11 mouse cellular contexts compared by ENCODE assay signal in the genomic region with DNA sequence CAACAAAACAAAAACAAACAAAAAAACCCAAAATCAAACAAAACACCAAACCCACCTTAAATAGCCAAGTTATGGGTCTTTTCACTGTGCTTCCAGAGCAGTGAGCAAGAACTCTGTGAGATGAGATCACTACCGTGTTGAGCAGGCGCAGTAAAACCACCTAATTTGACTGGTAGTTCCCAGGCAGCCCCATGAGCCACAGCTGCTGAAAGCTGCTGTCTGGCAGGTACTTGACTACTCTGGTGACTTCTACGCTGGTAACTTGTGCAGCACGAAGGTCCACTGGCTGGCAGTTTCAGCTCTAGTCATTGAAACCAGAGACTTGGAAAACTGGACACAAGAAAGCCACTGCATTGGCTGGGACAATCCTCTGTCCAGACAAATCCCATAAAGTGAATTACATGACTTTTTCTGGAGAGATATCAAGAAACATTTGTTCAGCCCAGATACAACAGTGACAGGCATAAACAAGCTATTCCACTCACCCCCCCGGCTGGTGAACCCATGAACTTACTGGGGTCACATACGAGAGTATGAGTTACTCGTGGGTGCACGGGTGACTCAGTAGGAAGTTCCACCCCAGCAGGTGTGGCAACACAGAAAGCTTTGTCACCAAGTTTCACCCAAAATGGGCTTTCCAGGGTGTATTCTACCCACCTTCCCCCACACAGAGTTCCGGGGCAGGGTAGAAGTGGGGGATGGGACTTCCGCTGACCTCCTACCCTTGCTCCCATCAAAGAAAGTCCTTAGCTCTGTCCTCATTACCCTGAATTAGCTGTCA. TPM values are rescaled to one million over a fixed set of nuclear protein-coding genes. Genes with fewer than 3 reads are reported as not detected.
DNase-seq lines count a peak whose midpoint lies in the region; ATAC-seq and TF ChIP-seq lines count a peak whose summit lies in the region.
"Had no signal": no experiment of that assay in that cellular context is flagged by ENCODE, and none has a peak within 500 bp of the region (broad histone marks: within the 10 kb centered on the region; RNA-seq: fewer than 3 reads in every experiment).

No protein-coding gene starts in this region.

- peak; percentile 93 for DNase-seq in A20 (ENCODE audit: low read depth, low spot score)
- DNase-seq in CD4-positive helper T cell, adult 2 months (ENCODE audit: low read depth, low spot score) = peak; percentile 82
- peak; percentile 77 to 86 for DNase-seq in spleen, adult 2 months (ENCODE audit: low read depth in 1 of 2, low spot score in 2 of 2)
- no peak for DNase-seq in ovary, postnatal 14 days (ENCODE audit: low spot score)
- no peak for DNase-seq in kidney, postnatal 36 days
- DNase-seq: adrenal gland, postnatal 10 days; cerebellum, postnatal 14 days had no signal

- 0 out of 2 replicates have a peak, but pooled peaks have one; percentile 12 for ATAC-seq in common myeloid progenitor, adult 5-6 weeks (replicated peaks; ENCODE audit: low read depth, poor library complexity, severe bottlenecking)
- no peak for ATAC-seq in heart, embryonic 11.5 days (replicated peaks; ENCODE audit: insufficient number of reproducible peaks, low FRiP score, low TSS enrichment)

- H3K4me1 ChIP-seq in spleen, adult 2 months (ENCODE audit: control insufficient read depth, insufficient read depth, insufficient read length) = peaks cover 10% of the 10 kb centered on the region; the same call in 1 of the 2 replicates
- H3K4me1 ChIP-seq in heart, embryonic 11.5 days (ENCODE audit: control insufficient read depth, insufficient read depth, low read length) = no peaks in the 10 kb centered on the region

- H3K27me3 ChIP-seq in spleen, adult 2 months (ENCODE audit: control insufficient read depth, insufficient read depth, low read length) = no peaks in the 10 kb centered on the region
- H3K27me3 ChIP-seq in heart, embryonic 11.5 days (ENCODE audit: control insufficient read depth, insufficient read depth, low read length) = no peaks in the 10 kb centered on the region

- WGBS in spleen, adult 2 months = 10% methylated on average over 10 of the region's 10 CpGs
- 60% methylated on average over 10 of the region's 10 CpGs for WGBS in heart, embryonic 11.5 days (ENCODE audit: insufficient replicate concordance)

- no peak overlapping the region for H3K4me2 ChIP-seq in heart, embryonic 11.5 days

- peak; percentile 45 for TF ChIP-seq POLR2A in spleen, adult 2 months (IDR thresholded peaks at IDR 0.05; ENCODE audit: low read depth, low read length)

- no peaks in the 10 kb centered on the region; the same call in 1 of the 2 replicates for H3K9me3 ChIP-seq in heart, embryonic 11.5 days (replicated peaks; ENCODE audit: control insufficient read depth, low read length)

- H3K27ac ChIP-seq in spleen, adult 2 months (ENCODE audit: insufficient read depth, low read length) = peak overlapping the region; percentile 81
- no peak overlapping the region for H3K27ac ChIP-seq in heart, embryonic 11.5 days (ENCODE audit: low read depth, low read length)
- H3K27ac ChIP-seq: heart, adult 2 months; liver, embryonic 14.5 days had no signal

- no peak overlapping the region for H3K9ac ChIP-seq in heart, embryonic 11.5 days (ENCODE audit: low read depth, low read length)
- H3K9ac ChIP-seq: liver, embryonic 14.5 days had no signal

- H3K4me3 ChIP-seq in spleen, adult 2 months (ENCODE audit: extremely low read depth, insufficient read depth, insufficient read length) = no peak overlapping the region
- no peak overlapping the region for H3K4me3 ChIP-seq in heart, embryonic 11.5 days (ENCODE audit: low read depth, low read length)
- H3K4me3 ChIP-seq: heart, adult 2 months had no signal

- TF ChIP-seq CTCF in spleen, adult 2 months (IDR thresholded peaks at IDR 0.05; ENCODE audit: extremely low read depth, insufficient read depth, insufficient read length, insufficient replicate concordance) = no peak

- H3K36me3 ChIP-seq in spleen, adult 2 months (ENCODE audit: control insufficient read depth, insufficient read depth, low read length) = no peaks in the 10 kb centered on the region
- H3K36me3 ChIP-seq in heart, embryonic 11.5 days (ENCODE audit: control insufficient read depth, insufficient read depth, low read length) = no peaks in the 10 kb centered on the region

RNA-seq across cellular contexts. Expression of a gene that starts 47.0 kb away (rescaled TPM):
- 34.2 and 39.1 TPM in 2 replicates for total RNA-seq in common myeloid progenitor, adult 5-6 weeks (2017)
- 13.6 and 17.0 TPM in 2 replicates for polyA plus RNA-seq in spleen, adult 2 months (2012; rRNA removed)
- 17.3 and 17.7 TPM in 2 replicates for polyA plus RNA-seq in heart, embryonic 11.5 days (2014; fragmentation: Nextera tagmentation; extraction: Ambion mirVana)

Comparison
In these comparisons a context has a peak if more than half of its experiments do, and no peak if none do; other contexts are left out.
1. DNase-seq: peak in A20 (single experiment), CD4-positive helper T cell, adult 2 months (single experiment) and spleen, adult 2 months (2 of 2); none in ovary, postnatal 14 days (single experiment) and kidney, postnatal 36 days (0 of 2).